Mouse (Mus musculus): Measurements from ENCODE around the gene Dnmbp.
"Not testable (repeated sequence)": the region's sequence is repeated elsewhere in the genome, so short reads cannot be mapped to it uniquely, and the experiment has no call there.

Dnmbp gene

DNA sequence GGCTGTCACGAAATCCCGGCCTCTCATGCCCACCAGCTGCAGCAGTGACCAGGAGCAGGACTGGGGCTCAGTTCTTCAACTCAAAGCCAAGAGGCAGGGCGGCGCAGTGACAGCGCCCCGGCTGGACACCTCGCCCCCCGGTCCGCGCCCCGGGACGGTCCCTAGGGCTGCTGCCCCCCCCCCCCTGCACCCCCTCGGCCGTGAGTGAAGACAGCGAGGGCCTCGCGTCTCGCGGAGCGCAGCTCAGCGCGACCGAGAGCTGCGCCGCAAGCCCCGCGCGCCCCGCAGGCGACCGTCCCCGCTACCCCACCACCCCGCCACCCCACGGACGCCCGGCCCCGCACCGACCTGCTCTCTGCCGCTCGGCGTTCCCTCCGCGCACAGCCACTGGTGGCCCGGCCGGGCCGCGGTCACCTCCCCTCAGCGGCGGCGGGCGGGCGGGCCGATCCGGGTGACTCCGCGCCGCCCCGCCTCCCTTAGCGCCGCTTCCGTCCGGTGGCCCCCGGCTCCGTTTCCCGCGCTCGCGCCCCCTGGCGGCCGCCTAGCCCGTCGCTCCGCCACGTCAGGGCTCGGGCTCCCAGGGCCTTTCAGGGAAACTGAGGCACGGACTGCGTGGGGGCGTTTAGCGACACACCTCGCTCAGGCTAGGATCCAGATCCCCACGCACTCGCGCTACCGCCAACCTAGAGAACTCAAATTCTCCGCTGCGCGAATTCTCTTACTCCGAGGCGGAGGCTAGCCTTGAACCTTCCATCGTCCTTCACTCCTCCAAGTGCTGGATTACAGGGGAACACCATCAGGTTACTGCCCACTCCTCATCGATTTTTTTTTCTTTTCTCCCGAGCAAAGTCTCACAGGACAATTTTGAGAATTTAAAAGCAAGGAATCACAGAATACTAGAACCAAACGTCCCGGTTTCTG, at the start of gene Dnmbp:
Gene Dnmbp, minus strand, starts transcription at position 423 of the 921 bp plus-strand sequence.
- DNase-seq (ENCODE audit: low spot score), result peak; percentile 89

DNA sequence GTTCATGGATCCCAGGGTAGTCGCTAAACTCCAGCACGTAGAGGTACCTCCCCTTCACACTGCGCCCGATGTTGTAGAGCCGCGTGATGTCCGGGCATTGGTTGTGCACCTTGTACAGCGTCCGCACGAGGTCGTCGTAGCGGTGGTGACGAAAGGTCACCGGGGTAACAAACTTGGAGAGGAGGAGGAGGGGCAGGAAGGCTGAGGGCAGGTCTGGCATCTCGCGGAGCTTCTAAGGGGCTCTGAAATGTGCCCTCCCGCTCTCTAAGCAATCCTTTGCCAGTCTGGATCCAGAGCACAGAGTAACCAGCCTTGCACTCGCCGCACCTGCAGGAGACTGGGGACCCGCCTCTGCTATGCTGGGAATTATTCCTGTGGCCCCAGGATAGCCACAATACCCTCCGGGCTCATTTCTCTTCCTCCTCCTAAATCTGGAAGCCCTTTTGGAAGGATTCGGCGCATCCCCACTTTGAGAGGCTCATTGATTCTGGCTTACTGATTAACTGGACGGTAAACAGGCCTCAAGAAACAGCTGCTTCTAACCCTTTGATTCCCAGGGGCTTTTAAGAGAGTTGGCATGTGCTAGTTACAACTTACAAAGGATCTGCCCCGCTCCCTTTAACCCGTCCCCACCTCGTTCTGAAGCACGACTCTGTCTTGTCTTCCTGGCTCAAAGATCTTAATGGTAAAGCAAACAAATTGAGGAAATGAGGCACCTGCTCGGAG, 46.2 kb upstream of the Dnmbp start, which contains the start of gene Cpn1:
Gene Cpn1, minus strand, starts transcription at position 488 of the 726 bp plus-strand sequence.
- DNase-seq (ENCODE audit: low spot score), result no peak

DNA sequence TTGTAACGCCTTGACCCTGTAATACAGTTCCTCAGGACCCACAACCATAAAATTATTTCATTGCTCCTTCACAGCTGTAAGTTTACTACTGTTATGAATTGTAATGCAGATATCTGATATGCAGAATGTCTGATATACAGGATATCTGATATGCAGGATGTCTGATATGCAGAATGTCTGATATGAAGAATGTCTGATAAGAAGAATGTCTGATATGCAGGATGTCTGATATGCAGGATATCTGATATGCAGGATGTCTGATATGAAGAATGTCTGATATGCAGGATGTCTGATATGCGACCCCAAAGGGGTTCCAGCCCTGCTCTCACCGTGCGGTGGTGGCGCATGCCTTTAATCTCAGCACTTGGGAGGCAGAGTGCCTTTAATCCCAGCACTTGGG, 42.0 kb upstream of the Dnmbp start:
- no peak for DNase-seq (ENCODE audit: low spot score)

DNA sequence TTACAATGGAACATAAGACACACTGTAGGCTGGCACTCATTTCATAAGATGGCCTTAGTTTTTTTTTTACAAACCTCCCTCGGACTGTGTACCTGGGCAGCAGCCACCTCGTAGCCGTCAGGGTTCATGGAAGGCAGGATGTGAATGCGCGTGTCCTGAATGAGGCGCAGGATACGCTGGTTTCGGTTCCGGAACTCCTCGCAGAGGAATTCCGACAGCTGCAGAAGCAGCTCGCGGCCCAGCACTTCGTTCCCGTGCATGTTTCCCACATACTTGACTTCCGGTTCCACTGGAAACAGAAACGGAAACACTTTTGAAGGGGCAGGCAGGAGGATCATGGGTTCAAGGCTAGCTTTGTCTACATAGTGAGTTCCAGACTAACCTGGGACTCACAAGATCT, 40.7 kb upstream of the Dnmbp start:
- DNase-seq (ENCODE audit: low spot score), result no peak

DNA sequence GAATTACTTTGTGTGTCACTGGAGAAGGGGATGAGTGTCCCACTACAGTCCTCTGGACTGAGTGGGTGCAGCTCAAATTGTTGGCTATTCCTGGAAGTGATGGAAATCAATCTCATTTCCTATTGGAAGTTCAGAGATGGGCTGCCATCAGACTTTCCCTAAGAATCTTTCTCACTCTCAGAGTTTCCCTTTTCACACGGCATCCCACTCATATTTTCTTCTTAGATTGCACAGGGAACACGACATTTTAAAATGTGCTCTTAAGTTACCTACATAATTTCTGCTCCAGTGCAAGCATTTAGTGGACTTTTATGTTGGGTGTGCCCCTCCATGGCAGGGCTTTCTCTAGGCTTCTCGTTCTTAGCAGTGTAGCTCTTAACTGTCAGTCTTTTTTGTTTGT, 37.8 kb upstream of the Dnmbp start:
- no peak for DNase-seq (ENCODE audit: low spot score)

DNA sequence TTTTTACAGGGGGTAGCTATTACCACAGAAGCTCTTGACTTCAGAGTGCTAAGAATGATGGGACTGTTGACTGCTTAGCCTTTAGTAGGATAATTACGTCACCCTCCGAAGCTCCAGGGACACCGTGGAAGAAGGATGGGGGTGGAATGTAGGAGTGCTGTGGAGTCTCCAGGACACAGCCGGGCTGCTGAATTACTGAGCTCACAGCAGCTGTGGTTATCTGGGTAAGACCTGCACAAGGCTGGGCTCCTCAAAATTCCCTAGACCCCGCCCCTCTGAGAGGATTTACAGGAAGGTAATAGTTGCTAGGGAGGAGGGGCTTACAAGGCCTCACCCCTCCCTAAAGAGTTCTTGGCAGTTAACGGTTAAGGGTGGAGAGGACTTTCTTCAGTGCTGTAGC, 36.7 kb upstream of the Dnmbp start:
- no peak for DNase-seq (ENCODE audit: low spot score)

DNA sequence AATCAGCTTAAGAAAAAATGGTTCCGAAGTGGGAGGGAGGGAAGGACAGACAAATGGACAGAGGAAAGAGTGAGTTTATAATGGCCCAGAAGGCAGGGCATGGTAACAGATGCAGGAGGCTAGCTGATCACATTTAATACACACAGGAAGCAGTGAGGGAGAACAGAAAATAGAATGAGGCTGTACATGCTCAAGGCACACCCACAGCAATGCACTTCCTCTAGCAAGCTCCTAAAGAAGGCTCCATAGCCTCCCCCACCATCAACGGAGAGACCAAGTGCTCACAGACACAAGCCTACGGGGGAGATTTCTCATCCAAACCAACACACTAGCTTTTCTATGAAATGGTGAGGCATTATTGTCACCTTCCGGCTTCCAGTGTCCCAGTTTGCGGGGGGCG, 34.2 kb upstream of the Dnmbp start:
- no peak for DNase-seq (ENCODE audit: low spot score)

DNA sequence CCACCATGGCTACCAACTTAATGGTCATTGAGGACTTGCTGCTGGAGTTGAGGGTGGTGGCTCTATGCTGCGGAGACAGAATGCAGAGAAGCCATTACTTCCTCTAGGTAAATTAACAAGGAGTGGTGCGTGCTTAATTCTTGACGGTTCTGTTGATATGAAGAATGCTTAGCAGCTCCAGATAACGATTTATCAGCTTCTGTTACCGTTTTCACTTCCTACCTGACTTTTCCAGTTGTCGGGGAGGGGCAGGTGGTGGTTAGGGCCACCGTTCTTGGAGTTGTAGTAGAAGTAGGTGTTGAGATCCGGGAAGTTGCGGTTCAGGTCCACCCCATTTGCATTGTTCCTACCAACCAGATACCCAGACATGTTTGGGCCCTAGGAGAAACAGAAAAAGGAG, 33.7 kb upstream of the Dnmbp start:
- no peak for DNase-seq (ENCODE audit: low spot score)

DNA sequence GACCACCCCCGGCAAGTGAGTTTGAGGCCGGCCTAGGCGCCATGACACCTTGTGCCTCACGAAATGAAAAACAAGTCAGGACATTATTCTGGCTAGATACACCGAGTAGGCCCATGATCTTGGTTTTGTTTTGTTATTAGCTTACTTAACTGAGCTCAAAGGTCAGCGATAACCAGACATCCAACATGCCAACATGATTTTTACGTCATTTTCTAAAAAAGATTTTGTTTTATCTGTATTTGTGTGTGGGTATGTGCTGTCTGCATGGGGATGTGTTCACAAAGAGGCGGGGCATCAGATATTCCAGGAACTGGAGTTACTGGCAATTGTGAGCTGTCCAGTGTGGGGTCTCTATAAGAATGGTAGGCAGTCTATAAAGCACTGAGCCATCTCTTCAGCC, 32.1 kb upstream of the Dnmbp start:
- no peak for DNase-seq (ENCODE audit: low spot score)

DNA sequence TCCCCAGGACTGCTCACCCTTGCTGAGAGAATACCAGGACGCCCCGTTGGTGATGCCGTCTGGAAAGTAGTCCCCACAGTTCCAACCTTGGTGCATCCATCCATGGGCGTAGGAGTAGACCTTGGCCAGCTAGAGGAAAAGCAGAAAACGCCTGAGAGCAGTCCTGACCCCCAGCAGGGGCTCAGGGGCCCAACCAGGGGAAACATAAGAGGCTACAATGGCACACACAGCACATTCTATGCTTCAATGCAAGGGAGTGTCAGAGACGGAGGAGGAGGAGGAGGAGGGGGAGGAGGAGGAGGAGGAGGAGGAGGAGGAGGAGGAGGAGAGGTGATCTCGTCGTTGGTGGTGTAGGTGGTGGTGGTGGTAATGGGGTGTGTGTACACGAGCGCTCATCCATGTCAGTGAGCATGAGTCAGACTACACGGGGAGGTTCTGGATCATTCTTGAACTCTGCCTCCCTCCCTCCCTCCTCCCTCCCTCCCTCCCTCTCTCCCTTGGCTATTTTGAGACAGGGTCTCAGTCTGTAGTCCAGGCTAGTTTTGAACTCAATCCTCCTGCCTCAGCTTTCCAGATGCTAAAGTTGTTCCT, 28.5 kb upstream of the Dnmbp start:
- DNase-seq (ENCODE audit: low spot score), result no peak

DNA sequence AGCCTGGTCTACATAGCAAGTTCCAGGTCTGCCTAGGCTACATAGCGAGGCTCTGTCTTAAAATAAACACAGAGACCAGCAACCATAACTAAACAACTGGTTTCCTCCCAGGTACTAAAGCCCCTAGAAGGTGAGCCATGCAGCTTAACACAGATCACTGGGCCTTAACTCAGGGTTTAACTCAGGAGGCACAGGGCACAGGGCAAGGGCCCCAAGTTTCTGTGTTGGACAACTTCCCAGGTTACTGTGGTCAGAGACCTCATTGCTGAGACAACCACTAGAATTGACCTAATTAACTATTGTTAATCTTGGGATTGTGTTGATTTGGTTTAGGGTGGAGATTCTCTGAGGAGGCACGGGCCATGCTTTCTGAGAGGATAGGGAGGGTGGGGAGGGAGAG, 26.5 kb upstream of the Dnmbp start:
- no peak for DNase-seq (ENCODE audit: low spot score)

DNA sequence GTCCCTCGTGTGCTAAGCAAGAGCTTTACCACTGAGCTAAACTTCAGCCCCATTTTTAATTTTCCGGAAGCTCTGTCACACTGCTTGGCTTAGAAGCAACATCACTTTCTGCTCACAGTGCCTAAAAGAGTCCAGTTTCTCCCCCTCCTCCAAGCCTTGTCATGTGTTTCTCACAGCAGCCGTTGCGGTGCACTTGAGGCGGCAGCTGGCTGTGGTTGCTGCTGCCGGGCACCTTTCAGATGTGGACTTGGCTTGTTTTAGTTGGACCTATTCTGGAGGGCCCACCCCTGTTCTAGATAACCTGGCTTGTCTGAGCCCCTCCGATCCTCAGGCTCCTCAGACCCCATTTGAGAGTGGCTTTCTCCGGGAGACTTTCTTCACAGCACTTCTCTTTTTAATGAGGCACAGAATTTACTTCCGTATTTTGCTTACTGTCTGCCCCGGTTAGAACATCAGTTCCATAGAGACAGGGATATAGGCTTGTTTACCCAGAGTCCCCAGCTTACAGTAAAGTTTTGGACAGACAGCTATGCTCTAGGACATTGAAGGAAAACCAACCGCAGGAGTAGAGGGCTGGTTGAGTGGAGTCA, 25.6 kb upstream of the Dnmbp start:
- no peak for DNase-seq (ENCODE audit: low spot score)

DNA sequence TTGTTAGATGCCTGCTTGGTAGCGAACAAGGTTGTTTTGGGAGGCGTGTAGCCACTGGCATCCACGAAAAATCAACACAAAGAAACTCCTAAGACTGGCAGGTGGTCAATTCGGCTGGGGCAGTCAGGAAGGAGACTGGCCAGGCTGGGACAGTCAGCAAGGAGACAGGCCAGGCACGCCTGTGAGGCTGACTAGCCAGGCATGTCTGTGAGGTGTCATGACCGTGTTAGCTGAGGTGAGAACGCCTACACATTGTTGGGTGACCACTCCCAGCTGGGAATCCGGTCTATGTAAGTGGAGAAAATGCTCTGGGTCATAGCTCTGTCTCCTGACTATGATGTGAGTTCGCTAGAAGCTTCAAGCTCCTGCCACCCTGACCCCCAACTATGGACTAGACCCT, 22.8 kb upstream of the Dnmbp start:
- no peak for DNase-seq (ENCODE audit: low spot score)

DNA sequence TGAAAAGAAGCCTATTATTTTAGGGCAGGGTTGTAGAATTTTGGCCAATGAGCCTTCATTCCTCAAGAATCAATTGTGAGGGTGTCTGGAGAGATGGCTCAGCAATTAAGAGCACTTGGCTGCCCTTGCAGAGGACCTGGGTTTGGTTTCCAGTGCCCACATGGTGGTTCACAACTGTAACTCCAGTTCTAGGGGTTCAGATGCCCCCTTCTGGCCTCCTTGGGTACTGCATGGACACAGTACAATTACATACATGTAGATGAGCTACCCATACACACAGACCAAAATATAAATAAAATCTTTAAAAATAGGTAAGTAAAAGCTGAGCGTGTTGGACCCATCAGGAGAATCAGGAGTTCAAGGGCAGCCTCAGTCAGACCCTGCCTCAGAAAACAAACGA, 21.2 kb upstream of the Dnmbp start:
- no peak for DNase-seq (ENCODE audit: low spot score)

DNA sequence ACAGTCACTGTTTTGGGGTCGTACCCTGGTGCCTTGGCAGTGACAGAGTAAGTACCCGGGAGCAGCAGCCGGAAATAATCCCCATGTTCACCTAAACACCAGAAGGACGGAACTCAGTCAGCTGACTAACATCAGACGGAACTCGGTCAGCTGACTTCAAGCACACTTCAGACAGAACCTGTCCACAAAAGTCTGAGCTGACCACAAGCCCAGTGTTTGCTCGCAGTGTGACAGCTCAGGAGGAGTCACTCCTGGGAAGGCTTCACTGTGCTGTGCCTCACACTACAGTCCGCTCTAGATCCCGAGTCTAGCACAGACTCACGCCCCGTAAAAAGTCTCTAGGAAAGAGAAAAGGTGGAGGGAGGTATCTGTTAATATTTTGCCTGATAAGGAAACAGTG, 20.0 kb upstream of the Dnmbp start:
- DNase-seq (ENCODE audit: low spot score), result no peak

DNA sequence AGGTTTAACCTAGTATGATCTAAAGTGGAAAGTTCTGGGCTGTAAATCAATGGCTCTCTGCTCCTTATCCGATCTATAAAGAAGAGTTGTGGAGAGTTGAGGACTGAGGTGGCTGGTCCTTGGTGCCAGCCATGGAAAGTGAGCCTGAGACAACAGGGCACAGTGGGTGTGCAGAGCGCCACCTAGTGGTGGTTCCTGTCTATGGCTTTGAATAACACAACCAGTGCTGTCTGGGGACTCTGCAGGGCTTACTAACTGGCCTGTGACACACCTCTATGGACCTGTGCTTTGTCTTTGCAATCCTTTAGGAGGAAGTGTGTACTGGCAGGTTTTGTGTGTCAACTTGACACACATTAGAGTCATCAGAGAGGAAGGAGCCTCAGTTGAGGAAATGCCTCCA, 19.2 kb upstream of the Dnmbp start:
- peak; percentile 81 for DNase-seq (ENCODE audit: low spot score)

DNA sequence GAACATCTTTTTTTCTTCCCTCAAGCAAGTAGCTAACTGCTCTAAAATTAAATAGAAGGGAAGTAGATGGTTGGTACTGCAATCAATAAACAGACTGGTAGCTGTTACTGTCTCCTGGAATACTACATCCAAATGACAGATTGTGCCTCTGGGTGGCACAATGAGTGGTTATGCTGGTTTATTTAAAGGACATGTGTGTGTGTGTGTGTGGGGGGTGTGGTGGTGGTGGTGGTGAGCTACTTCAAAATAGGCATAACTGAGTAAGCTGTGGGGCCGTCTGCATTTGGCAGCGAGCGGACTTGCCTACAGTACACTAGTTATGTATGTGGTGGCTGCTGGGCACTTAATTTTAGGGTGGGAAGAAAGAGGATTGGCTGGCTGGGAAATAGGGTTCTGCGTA, 17.9 kb upstream of the Dnmbp start:
- DNase-seq (ENCODE audit: low spot score), result no peak

DNA sequence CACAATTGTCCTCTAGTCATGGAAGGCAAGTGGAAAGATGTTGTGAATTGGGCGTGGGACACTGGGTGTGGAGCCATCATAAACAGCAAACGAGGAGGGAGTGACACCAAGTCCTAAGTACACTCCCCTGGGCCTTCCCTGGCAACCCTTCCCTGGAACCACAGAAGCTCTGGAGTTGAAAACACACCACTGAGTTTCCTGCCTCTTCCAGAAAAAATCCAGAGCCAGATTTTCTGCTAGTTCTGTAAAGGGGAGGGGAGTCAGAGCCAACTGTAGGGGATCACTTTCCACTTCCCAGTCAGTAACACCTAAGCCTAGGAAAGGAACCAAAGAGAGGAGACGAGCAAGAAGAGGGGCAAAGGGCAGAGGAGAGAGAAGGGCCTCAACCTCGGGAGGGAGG, 17.4 kb upstream of the Dnmbp start:
- DNase-seq (ENCODE audit: low spot score), result no peak

DNA sequence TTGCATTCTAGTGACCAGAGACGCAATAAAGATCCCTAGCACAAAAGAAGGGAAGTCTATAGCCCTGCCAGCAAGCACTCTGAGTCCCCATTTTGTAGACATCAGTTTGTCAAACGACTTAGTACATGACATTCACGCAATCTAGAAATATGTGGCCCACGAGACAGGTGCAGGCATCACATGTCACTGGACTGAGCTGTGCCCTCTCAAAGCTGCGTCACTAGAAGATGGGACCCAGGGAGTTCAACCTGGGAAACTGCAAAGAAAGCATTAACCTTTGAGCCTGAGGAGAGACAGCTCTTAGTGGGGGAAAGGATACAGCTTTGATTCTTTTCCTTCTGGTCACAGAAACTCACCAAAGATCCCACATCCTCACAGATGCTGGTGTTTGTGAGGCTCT, 15.3 kb upstream of the Dnmbp start:
- DNase-seq (ENCODE audit: low spot score), result no peak

DNA sequence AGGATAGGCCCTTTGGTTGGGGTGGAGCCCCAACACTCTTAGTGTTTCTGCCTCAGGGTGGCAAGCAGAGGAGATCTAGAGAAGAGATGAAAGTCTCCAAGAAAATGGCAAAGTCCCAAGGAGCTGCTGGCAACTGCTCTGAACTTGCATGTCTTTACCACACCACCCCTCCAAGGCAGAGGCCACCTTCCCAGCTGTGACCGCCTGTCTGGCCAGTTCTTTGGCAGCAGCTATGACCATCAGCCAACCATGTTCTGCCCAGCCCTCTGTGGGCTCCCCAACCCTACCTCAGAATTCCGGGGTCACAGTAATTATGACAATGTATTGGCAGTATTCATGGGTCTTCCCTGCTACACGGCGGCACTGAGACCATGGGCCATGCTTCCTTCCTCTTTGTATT, 14.9 kb upstream of the Dnmbp start:
- no peak for DNase-seq (ENCODE audit: low spot score)

DNA sequence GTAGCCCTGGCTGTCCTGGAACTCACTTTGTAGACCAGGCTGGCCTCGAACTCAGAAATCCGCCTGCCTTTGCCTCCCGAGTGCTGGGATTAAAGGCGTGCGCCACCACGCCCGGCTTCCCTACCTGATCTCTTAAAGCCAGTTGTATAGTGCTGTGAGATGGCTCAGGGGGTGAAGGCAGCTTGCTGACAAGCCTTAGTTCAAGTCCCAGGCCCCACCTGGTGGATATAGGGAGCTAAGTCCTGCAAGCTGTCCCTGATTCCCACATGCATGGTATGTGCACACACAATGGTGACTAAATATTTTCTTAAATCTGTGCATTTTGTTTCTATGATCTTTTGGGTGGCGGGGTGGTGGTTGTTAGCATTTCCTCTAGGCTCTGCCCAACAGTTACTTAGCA, 12.9 kb upstream of the Dnmbp start:
- DNase-seq (ENCODE audit: low spot score), result not testable (repeated sequence)

DNA sequence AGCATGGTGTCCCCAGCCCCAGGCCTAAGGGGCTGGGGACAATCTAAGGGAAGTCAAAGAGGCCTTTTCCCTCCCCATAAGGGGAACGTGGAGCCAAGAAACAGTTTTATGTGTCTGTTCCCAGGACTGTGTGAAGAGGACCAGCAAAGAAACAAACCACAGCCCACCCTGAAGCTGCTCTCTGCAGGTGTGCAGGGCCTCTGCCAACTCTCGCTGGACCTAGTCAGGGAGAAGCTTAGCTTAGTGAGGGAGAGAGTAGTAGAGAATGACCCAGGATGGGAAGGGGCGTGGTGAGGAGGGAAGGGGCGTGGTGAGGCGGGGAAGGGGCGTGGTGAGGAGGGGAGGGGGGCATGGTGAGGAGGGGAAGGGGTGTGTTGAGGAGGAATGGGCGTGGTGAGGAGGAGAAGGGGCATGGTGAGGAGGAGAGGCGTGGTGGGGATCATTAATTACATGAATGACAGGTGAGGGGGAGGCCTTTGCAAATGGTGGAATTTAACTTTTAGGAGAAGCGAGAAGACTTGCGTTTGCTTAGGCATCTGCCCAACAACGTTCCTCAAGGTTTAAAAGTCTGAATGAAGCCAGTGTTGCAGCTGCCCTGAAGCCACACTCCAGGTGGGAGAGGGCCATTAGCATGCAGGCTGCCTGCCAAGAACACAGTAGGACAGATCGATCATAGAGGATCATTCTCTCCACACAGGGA, 9.3 kb upstream of the Dnmbp start:
- no peak for DNase-seq (ENCODE audit: low spot score)

Data from urinary bladder, postnatal 14 days (tissue).